Mouse (Mus musculus) cerebellum, postnatal 10 days (tissue): ENCODE measurements around the gene B4gat1.
"Not testable (repeated sequence)": the region's sequence is repeated elsewhere in the genome, so short reads cannot be mapped to it uniquely, and the experiment has no call there.

Experiments
- DNase-seq, 2 experiments: peaks; one replicate each; pipeline ENCODE4 v3.0.0; 2021; ENCODE audit warnings: mixed read lengths in 2 of 2

Gene B4gat1

DNA sequence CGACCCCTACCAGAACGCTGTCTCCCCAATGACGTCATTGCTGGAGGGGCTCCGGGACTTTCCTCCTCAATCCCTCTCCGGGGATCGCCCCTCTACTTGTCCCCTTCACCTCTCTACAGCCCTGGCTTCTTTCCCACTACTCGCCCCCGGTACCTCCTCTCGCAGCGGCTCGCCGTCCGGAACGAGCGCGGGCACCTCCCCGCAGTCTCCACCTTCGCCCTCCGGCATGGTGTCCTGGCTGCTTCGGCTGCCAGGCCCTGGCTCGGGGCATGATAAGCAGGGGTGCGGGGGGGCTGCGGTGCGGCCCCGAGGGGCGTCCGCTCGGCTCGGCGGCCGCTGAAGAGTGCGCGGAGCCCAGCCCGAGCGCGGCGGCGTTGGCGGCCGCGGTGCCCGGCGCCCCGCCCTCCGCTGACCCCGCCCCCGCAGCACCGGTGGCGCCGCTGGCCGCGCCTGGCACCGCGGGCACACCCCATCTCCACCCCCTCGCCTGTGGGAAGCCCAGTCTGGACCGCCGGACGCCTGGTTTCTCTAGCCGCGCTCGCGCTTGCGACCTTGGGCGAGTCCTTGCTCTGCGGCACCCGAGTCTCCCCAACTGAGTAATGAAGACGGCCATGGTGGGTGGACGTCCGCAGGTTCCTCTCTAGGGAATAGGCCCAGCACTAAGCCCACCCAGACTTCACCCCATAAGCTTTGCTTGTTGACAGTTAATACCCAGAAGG, 46.7 kb downstream of the B4gat1 start, which contains the start of gene Tmem151a:
Tmem151a (minus strand) TSS at position 387 of the 719 bp plus-strand sequence.
- DNase-seq, result peak; percentile 73 to 75

DNA sequence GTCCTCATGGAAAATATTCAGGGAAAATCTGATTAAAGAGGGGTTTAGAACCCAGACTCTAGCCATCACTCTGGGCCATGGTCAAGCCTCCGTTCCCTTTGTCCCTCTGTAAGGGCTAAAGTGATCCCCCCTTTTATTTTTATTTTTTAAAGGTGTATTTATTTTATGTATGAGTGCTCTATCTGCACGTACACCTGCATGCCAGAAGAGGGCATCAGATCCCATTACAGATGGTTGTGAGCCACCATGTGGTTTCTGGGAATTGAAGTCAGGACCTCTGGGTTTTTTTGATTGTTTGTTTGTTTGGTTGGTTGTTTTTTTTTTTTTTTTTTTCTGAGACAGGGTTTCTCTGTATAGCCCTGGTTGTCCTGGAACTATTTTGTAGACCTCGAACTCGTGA, 47.9 kb downstream of the B4gat1 start:
- not testable (repeated sequence) for DNase-seq

DNA sequence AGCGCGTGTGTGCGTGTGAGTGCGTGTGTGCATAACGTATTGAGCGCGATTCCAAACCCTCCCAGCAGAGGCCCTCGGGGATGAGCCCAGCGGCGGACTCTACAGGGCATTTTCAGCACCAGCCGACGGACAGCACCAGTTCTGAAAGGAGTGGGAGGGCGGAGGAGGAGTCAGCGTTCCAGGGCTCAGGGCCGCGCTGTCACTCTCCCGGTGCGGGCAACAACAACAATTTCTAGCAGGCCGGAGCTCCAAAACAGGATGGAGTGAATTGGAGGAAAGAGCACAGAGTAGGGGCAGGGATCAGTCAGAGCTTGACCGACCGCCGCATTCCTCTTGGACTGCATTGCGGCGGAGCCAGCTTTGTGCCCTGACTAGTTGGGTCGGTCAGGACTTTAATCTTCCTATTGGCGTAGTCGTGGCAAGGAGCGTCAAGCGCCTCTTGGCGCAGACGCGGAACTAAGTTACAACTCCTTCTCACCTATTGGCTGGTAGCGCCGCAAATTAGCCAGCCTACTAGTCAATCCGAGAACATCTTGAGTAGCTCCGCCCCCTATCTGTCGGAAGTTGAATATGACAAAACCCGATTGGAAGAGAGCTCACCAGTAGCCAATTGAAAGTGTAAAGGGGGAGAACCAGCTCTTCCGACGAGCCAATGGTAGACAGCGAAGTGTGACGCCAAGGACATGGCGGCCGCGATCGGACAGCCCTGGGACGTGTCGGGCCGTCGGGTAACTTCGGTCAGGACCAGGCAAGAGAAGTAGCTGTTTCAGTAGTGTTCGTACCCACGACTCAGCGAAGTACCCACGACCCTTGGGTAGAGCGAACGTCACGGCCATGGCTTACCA, 49.5 kb downstream of the B4gat1 start, which contains the start of gene Yif1a:
Yif1a (plus strand) TSS at position 655 of the 845 bp plus-strand sequence.
- DNase-seq, result peak; percentile 94 to 96

DNA sequence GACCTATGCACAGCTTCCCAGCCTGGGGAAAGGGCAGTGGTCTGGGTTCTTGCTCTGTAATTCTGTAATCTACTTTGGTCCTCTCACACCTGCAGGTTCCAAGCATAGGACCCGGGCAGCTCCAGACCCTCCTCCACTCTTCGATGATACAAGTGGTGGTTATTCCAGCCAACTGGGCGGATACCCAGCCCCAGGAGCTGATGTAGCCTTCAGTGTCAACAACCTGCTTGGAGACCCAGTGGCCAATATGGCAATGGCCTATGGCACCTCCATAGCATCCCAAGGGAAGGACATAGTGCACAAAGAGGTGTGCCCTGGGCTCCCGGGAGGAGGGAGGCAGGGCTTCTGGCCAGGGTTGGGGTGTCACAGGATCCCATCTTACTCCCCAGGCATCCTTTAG, 50.7 kb downstream of the B4gat1 start:
- no peak for DNase-seq
